Mouse (Mus musculus) midbrain, embryonic 11.5 days (tissue): ENCODE data around the gene Psmb4. TPM values are rescaled to one million over a fixed set of nuclear protein-coding genes. Genes with fewer than 3 reads are reported as not detected.
A peak's percentile ranks its signal among the peaks of the same experiment; 100 is the strongest.

Experiments used
- ATAC-seq: fragments of 200-750 bp; cut with Nextera tagmentation; 2 replicates; pipeline ENCODE4 v1.8.0; 2017; ENCODE audit warnings: moderate TSS enrichment, moderate library complexity; ENCODE audit not compliant: low FRiP score
- DNase-seq: peaks from one replicate; pipeline ENCODE4 v3.0.0; 2015; ENCODE audit warnings: low spot score; ENCODE audit errors: missing footprints
- H3K27ac ChIP-seq: fragments of 300-500 bp; sonication (generic); 2 replicates; pipeline ENCODE4 v1.5.1; 2014; ENCODE audit warnings: low read depth, low read length
- H3K27me3 ChIP-seq: fragments of 300-500 bp; sonication (generic); 2 replicates; pipeline ENCODE4 v1.6.1; 2014; ENCODE audit warnings: mild to moderate bottlenecking, low read length, moderate library complexity, mixed read lengths; ENCODE audit not compliant: control insufficient read depth, insufficient read depth
- H3K36me3 ChIP-seq: fragments of 300-500 bp; sonication (generic); 2 replicates; pipeline ENCODE4 v1.6.1; 2014; ENCODE audit warnings: mild to moderate bottlenecking, low read length, moderate library complexity, mixed read lengths; ENCODE audit not compliant: control insufficient read depth, insufficient read depth
- H3K4me1 ChIP-seq: fragments of 300-500 bp; sonication (generic); 2 replicates; pipeline ENCODE4 v1.6.1; 2014; ENCODE audit warnings: low read length; ENCODE audit not compliant: control insufficient read depth, insufficient read depth
- H3K4me2 ChIP-seq: fragments of 300-500 bp; sonication (generic); 2 replicates; pipeline ENCODE4 v1.6.1; 2014; ENCODE audit warnings: mild to moderate bottlenecking, moderate library complexity
- H3K4me3 ChIP-seq: fragments of 300-500 bp; sonication (generic); 2 replicates; pipeline ENCODE4 v1.5.1; 2014; ENCODE audit warnings: low read depth, low read length
- H3K9ac ChIP-seq: fragments of 300-500 bp; sonication (generic); 2 replicates; pipeline ENCODE4 v1.6.1; 2014; ENCODE audit warnings: low read length
- H3K9me3 ChIP-seq: fragments of 300-500 bp; sonication (generic); 2 replicates; pipeline ENCODE4 v1.6.1; 2016; ENCODE audit warnings: low read length; ENCODE audit not compliant: control insufficient read depth
- WGBS: fragments of 180-500 bp; shearing (Covaris S2); extraction: QIAGEN DNeasy Blood & Tissue Kit; methylation state at CpG from one replicate; pipeline ENCODE4 v1.1.7; 2014; 5-methylcytosine and 5-hydroxymethylcytosine counted together
- polyA plus RNA-seq: library from polyadenylated mRNA; unstranded; fragments of >200 nt; fragmentation: Nextera tagmentation; extraction: Ambion mirVana; gene quantifications from 2 replicates; pipeline ENCODE4 v1.2.1, GENCODE M21; 2014

The Psmb4 gene
- polyA plus RNA-seq, 1 experiment from 2014 or later, result 371 TPM

DNA sequence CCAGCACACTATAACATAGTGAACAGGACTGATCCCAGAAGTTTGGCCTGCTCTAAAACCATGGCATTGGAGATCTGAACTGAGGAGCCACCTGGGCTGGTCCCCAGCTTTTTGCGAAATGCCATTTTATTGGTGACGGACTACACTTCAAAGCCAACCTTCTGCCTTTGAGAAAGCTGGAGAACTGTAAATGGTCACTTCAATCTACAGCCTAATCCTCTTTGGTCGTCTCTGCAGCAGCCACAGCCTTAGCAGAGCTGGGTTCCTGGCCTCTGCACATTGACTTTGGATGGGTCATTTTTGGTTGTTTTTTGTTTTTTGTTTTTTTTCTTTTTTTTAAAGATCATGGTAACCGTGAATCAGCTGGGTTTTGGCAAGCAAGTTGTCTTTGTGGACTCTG is 4.9 kb downstream of the Psmb4 start:
- no peak for ATAC-seq

DNA sequence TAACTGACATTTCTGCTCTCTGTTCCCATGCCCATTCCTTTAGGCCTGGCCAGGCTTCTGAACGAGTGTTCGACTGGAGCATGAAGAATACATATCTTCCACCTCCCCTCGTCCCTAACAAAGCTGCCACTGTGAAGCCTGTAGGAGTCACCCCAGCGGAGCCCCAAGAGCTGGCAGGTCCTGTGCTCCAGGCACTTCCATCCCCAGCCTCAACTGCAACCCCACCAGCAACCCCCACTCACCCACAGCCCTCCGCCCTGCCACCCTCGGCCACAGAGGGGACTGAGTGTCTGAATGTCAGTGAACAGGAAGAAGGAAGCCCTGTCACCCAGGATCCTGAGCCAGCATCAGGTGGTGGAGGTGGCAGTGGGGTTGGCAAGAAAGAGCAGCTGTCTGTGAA is 8.1 kb downstream of the Psmb4 start:
- ATAC-seq (no peak), DNase-seq (no peak)
- H3K27ac ChIP-seq, result no peak overlapping the region
- 92% methylated on average over 6 of the region's 6 CpGs for WGBS
- H3K27me3 ChIP-seq, result no peaks in the 10 kb centered on the region
- H3K36me3 ChIP-seq, result peaks cover 42% of the 10 kb centered on the region
- H3K4me2 ChIP-seq, result no peak overlapping the region
- H3K4me3 ChIP-seq, result no peak overlapping the region
- no peaks in the 10 kb centered on the region for H3K9me3 ChIP-seq
- no peaks in the 10 kb centered on the region for H3K4me1 ChIP-seq
- no peak overlapping the region for H3K9ac ChIP-seq

More for the DNA sequence above, 4.9 kb downstream of the Psmb4 start:
- peaks cover 23% of the 10 kb centered on the region for H3K36me3 ChIP-seq
- H3K27ac ChIP-seq, result no peak overlapping the region
- DNase-seq, result no peak
- WGBS, result 71% methylated on average over 4 of the region's 4 CpGs
- H3K27me3 ChIP-seq, result no peaks in the 10 kb centered on the region
- no peak overlapping the region for H3K4me2 ChIP-seq
- no peak overlapping the region for H3K4me3 ChIP-seq
- peaks cover 5% of the 10 kb centered on the region for H3K4me1 ChIP-seq
- H3K9ac ChIP-seq, result no peak overlapping the region
- H3K9me3 ChIP-seq, result no peaks in the 10 kb centered on the region

- Histone ChIP-seq H3K4me1 (no peaks in the 10 kb centered on the region), H3K4me2 (no peak overlapping the region), H3K9me3 (no peaks in the 10 kb centered on the region), H3K27ac (no peak overlapping the region), H3K27me3 (no peaks in the 10 kb centered on the region), H3K4me3 (no peak overlapping the region), H3K36me3 (peaks cover 32% of the 10 kb centered on the region), H3K9ac (no peak overlapping the region)
- 92% methylated on average over 3 of the region's 3 CpGs for WGBS
- DNase-seq (no peak), ATAC-seq (no peak)
Observed at GRCm38 (mm10) chr3:94869011-94869410, 17.8 kb downstream of the Psmb4 start.

GRCm38 (mm10) chr3:94859471-94859870 is 27.3 kb downstream of the Psmb4 start:
- no peak overlapping the region for H3K27ac ChIP-seq
- H3K4me3 ChIP-seq, result no peak overlapping the region
- H3K9me3 ChIP-seq, result no peaks in the 10 kb centered on the region
- H3K27me3 ChIP-seq, result no peaks in the 10 kb centered on the region
- no peak overlapping the region for H3K9ac ChIP-seq
- H3K4me2 ChIP-seq, result no peak overlapping the region
- H3K4me1 ChIP-seq, result no peaks in the 10 kb centered on the region
- H3K36me3 ChIP-seq, result peaks cover 26% of the 10 kb centered on the region
- ATAC-seq (no peak), DNase-seq (no peak)
- WGBS, result 91% methylated on average over 2 of the region's 2 CpGs

GRCm38 (mm10) chr3:94852215-94852614 is 34.5 kb downstream of the Psmb4 start:
- H3K4me2 ChIP-seq, result no peak overlapping the region
- no peak overlapping the region for H3K9ac ChIP-seq
- no peak for ATAC-seq
- peaks cover 10% of the 10 kb centered on the region for H3K36me3 ChIP-seq
- WGBS, result 91% methylated on average over 3 of the region's 3 CpGs
- H3K27ac ChIP-seq, result no peak overlapping the region
- no peaks in the 10 kb centered on the region for H3K27me3 ChIP-seq
- no peak overlapping the region for H3K4me3 ChIP-seq
- no peaks in the 10 kb centered on the region for H3K9me3 ChIP-seq
- no peaks in the 10 kb centered on the region for H3K4me1 ChIP-seq
- no peak for DNase-seq

- Histone ChIP-seq H3K27ac (no peak overlapping the region), H3K27me3 (no peaks in the 10 kb centered on the region), H3K9ac (no peak overlapping the region), H3K4me2 (no peak overlapping the region), H3K4me3 (no peak overlapping the region), H3K9me3 (no peaks in the 10 kb centered on the region), H3K4me1 (no peaks in the 10 kb centered on the region), H3K36me3 (peaks cover 10% of the 10 kb centered on the region)
- ATAC-seq (no peak), DNase-seq (no peak)
- WGBS, result 76% methylated on average over 3 of the region's 3 CpGs
Observed at GRCm38 (mm10) chr3:94851731-94852130, 35.0 kb downstream of the Psmb4 start.

DNA sequence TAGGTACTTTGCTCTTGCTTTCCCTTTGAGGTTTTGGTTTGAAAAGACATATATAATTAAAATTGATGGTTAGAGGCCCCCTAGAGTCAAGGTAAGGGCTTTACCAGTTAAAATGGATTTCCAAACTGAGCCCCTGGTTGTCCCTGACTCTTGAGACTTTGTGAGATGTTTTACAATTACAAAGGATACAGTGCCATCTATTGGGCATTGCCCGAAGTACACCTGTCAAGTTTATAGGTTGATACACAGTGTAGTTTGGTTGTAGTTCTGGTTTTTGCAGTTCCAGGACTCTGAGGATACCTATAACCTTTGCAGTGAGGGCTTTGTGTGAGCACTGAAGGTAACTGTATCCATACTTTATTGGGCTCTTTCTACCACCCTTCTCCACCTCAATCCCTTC is 37.4 kb downstream of the Psmb4 start:
- ATAC-seq, result no peak
- H3K27ac ChIP-seq, result no peak overlapping the region
- H3K9me3 ChIP-seq, result no peaks in the 10 kb centered on the region
- no peaks in the 10 kb centered on the region for H3K4me1 ChIP-seq
- no peak overlapping the region for H3K4me2 ChIP-seq
- WGBS, result 22% methylated on average over 1 of the region's 1 CpGs
- peaks cover 1% of the 10 kb centered on the region; the same call in 1 of the 2 replicates for H3K36me3 ChIP-seq
- no peaks in the 10 kb centered on the region for H3K27me3 ChIP-seq
- no peak overlapping the region for H3K4me3 ChIP-seq
- peak; percentile 94 for DNase-seq
- no peak overlapping the region for H3K9ac ChIP-seq

DNA sequence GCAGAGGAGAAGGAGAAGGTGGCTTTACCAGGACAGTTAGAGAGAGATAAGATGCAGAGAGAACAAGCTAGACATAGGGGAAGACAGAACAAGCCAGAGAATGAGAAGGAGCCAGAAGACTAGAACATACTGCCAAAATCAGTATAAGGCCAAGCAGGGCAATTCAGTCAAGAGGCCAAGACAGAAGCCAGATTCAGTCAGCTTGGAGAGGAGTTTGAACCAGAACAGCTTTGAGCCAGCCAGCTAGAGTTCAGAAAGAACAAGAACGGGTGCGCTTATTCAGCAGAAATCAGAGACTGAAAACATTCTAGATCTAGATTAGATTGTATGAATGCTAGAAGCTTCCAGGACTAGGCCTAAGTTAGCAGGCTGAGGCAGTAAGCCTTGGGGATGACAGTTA is 39.4 kb downstream of the Psmb4 start:
- Histone ChIP-seq H3K4me2 (no peak overlapping the region), H3K27ac (no peak overlapping the region), H3K4me3 (no peak overlapping the region), H3K9ac (no peak overlapping the region), H3K9me3 (no peaks in the 10 kb centered on the region), H3K27me3 (no peaks in the 10 kb centered on the region), H3K4me1 (no peaks in the 10 kb centered on the region), H3K36me3 (no peaks in the 10 kb centered on the region)
- 95% methylated on average over 2 of the region's 2 CpGs for whole genome bisulfite sequencing
- ATAC-seq (no peak), DNase-seq (no peak)

- Histone ChIP-seq H3K9ac (peak overlapping the region; percentile 31; the same call in 1 of the 2 replicates), H3K4me3 (peak overlapping the region; percentile 78), H3K27ac (no peak overlapping the region), H3K9me3 (no peaks in the 10 kb centered on the region), H3K36me3 (no peaks in the 10 kb centered on the region), H3K27me3 (no peaks in the 10 kb centered on the region), H3K4me2 (peak overlapping the region; percentile 70), H3K4me1 (peaks cover 9% of the 10 kb centered on the region)
- WGBS, result 77% methylated on average over 5 of the region's 5 CpGs
- ATAC-seq (no peak), DNase-seq (no peak)
Observed at GRCm38 (mm10) chr3:94839101-94839500, 47.7 kb downstream of the Psmb4 start.

- H3K4me3 ChIP-seq, result peak overlapping the region; percentile 78
- H3K9ac ChIP-seq, result peak overlapping the region; percentile 95
- H3K36me3 ChIP-seq, result no peaks in the 10 kb centered on the region
- peak overlapping the region; percentile 99 for H3K27ac ChIP-seq
- ATAC-seq (no peak), DNase-seq (no peak)
- H3K27me3 ChIP-seq, result no peaks in the 10 kb centered on the region
- H3K9me3 ChIP-seq, result no peaks in the 10 kb centered on the region
- H3K4me1 ChIP-seq, result peaks cover 9% of the 10 kb centered on the region
- peak overlapping the region; percentile 70 for H3K4me2 ChIP-seq
- WGBS, result 27% methylated on average over 9 of the region's 9 CpGs
Observed at GRCm38 (mm10) chr3:94838631-94839030, 48.1 kb downstream of the Psmb4 start.
